Mouse (Mus musculus) embryonic facial prominence, embryonic 14.5 days (tissue): ENCODE measurements around the gene Slc6a1. TPM values are rescaled to one million over a fixed set of nuclear protein-coding genes. Genes with fewer than 3 reads are reported as not detected.

Experiments
- ATAC-seq: fragments of 200-750 bp; cut with Nextera tagmentation; 2 replicates; pipeline ENCODE4 v1.8.0; 2017; ENCODE audit warnings: low read depth, moderate number of reproducible peaks, moderate TSS enrichment
- DNase-seq: peaks from one replicate; pipeline ENCODE4 v3.0.0-alpha.2; 2015; ENCODE audit warnings: low spot score
- H3K27ac ChIP-seq: fragments of 300-500 bp; sonication (generic); replicated peaks from 2 replicates; pipeline ENCODE4 v1.5.1; 2014; ENCODE audit warnings: low read depth, mild to moderate bottlenecking, low read length, moderate library complexity
- H3K27me3 ChIP-seq: fragments of 300-500 bp; sonication (generic); replicated peaks from 2 replicates; pipeline ENCODE4 v1.6.1; 2014; ENCODE audit warnings: low read length; ENCODE audit not compliant: control insufficient read depth, insufficient read depth
- H3K36me3 ChIP-seq: fragments of 300-500 bp; sonication (generic); 2 replicates; pipeline ENCODE4 v1.6.1; 2014; ENCODE audit warnings: low read length, mixed read lengths; ENCODE audit not compliant: control insufficient read depth, insufficient read depth
- H3K4me1 ChIP-seq: fragments of 300-500 bp; sonication (generic); 2 replicates; pipeline ENCODE4 v1.6.1; 2014; ENCODE audit warnings: antibody characterized with exemption, low read length; ENCODE audit not compliant: control insufficient read depth, insufficient read depth
- H3K4me2 ChIP-seq: fragments of 300-500 bp; sonication (generic); 2 replicates; pipeline ENCODE4 v1.6.1; 2014; ENCODE audit warnings: low read depth, mild to moderate bottlenecking, low read length, moderate library complexity, mixed read lengths
- H3K4me3 ChIP-seq: fragments of 300-500 bp; sonication (generic); 2 replicates; pipeline ENCODE4 v1.5.1; 2014; ENCODE audit warnings: low read depth, mild to moderate bottlenecking, low read length
- H3K9ac ChIP-seq: fragments of 300-500 bp; sonication (generic); 2 replicates; pipeline ENCODE4 v1.6.1; 2014; ENCODE audit warnings: low read depth, mild to moderate bottlenecking, low read length, moderate library complexity, mixed read lengths
- H3K9me3 ChIP-seq: fragments of 300-500 bp; sonication (generic); 2 replicates; pipeline ENCODE4 v1.6.1; 2016; ENCODE audit warnings: low read length; ENCODE audit not compliant: control insufficient read depth
- WGBS: fragments of 180-500 bp; shearing (Covaris S2); extraction: QIAGEN DNeasy Blood & Tissue Kit; methylation state at CpG from one replicate; pipeline ENCODE4 v1.1.7; 2014; 5-methylcytosine and 5-hydroxymethylcytosine counted together
- polyA plus RNA-seq: library from polyadenylated mRNA; unstranded; fragments of >200 nt; fragmentation: Nextera tagmentation; extraction: Ambion mirVana; gene quantifications from 2 replicates; pipeline ENCODE4 v1.2.1, GENCODE M21; 2014

The Slc6a1 gene
- polyA plus RNA-seq, 1 experiment from 2014 or later, result 2.7 TPM

- Histone ChIP-seq H3K4me2 (no peak overlapping the region), H3K9ac (no peak overlapping the region)
- no peak for DNase-seq
Observed at GRCm38 (mm10) chr6:114283278-114283770, 889 bp downstream of the Slc6a1 start.

GRCm38 (mm10) chr6:114283927-114284703, 1.7 kb downstream of the Slc6a1 start:
- Histone ChIP-seq H3K36me3 (no peaks in the 10 kb centered on the region), H3K4me1 (no peaks in the 10 kb centered on the region), H3K9me3 (no peaks in the 10 kb centered on the region), H3K4me3 (no peak overlapping the region), H3K4me2 (no peak overlapping the region), H3K9ac (no peak overlapping the region), H3K27ac (no peak overlapping the region), H3K27me3 (peaks cover 75% of the 10 kb centered on the region)
- DNase-seq (no peak), ATAC-seq (no peak)
- 41% methylated on average over 10 of the region's 10 CpGs for whole genome bisulfite sequencing

More at GRCm38 (mm10) chr6:114283278-114283770, 889 bp downstream of the Slc6a1 start:
- no peak for ATAC-seq
- H3K27ac ChIP-seq, result no peak overlapping the region
- peaks cover 72% of the 10 kb centered on the region for H3K27me3 ChIP-seq
- no peaks in the 10 kb centered on the region for H3K36me3 ChIP-seq
- H3K4me1 ChIP-seq, result no peaks in the 10 kb centered on the region
- no peaks in the 10 kb centered on the region for H3K9me3 ChIP-seq
- peak overlapping the region; percentile 23; the same call in 1 of the 2 replicates for H3K4me3 ChIP-seq
- 18% methylated on average over 8 of the region's 8 CpGs for WGBS

DNA sequence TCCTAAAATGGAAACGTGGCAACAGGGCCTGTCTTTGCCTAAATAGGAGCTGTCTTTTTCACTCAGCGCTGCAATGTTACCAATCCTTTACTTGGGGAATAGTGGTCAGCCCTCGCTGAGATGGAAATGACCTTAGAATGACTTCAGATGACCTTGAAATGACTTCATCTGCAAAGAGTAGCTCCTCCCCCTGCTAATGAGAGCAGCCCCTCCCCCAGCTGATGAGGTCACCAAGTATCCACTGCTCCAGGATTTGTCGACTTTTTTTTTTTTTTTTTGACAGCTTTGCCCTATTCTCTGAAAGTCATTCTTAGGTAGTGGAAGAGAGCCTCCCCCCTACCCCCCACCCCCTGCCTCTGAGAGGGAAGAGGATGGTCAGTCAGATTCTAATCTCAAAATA, 3.0 kb downstream of the Slc6a1 start:
- Histone ChIP-seq H3K27ac (no peak overlapping the region), H3K9ac (no peak overlapping the region), H3K27me3 (peaks cover 75% of the 10 kb centered on the region), H3K4me3 (no peak overlapping the region), H3K9me3 (no peaks in the 10 kb centered on the region), H3K4me1 (no peaks in the 10 kb centered on the region), H3K4me2 (no peak overlapping the region), H3K36me3 (no peaks in the 10 kb centered on the region)
- DNase-seq, result no peak
- 33% methylated on average over 4 of the region's 4 CpGs for WGBS
- ATAC-seq, result no peak

- no peaks in the 10 kb centered on the region for H3K4me1 ChIP-seq
- H3K27me3 ChIP-seq, result peaks cover 42% of the 10 kb centered on the region
- H3K4me2 ChIP-seq, result no peak overlapping the region
- H3K36me3 ChIP-seq, result no peaks in the 10 kb centered on the region
- no peak overlapping the region for H3K27ac ChIP-seq
- ATAC-seq, result no peak
- no peak overlapping the region for H3K4me3 ChIP-seq
- H3K9me3 ChIP-seq, result no peaks in the 10 kb centered on the region
- 38% methylated on average over 7 of the region's 7 CpGs for WGBS
- DNase-seq, result no peak
- H3K9ac ChIP-seq, result no peak overlapping the region
Observed at GRCm38 (mm10) chr6:114289106-114289505, 6.7 kb downstream of the Slc6a1 start.

- H3K27ac ChIP-seq, result no peak overlapping the region
- H3K4me2 ChIP-seq, result no peak overlapping the region
- H3K4me3 ChIP-seq, result no peak overlapping the region
- peaks cover 31% of the 10 kb centered on the region for H3K27me3 ChIP-seq
- ATAC-seq, result peak; percentile 41; the same call in 1 of the 2 replicates
- peak; percentile 33 for DNase-seq
- 51% methylated on average over 8 of the region's 8 CpGs for WGBS
- no peak overlapping the region for H3K9ac ChIP-seq
- no peaks in the 10 kb centered on the region for H3K4me1 ChIP-seq
- no peaks in the 10 kb centered on the region for H3K36me3 ChIP-seq
- no peaks in the 10 kb centered on the region for H3K9me3 ChIP-seq
Observed at GRCm38 (mm10) chr6:114290184-114290583, 7.7 kb downstream of the Slc6a1 start.

GRCm38 (mm10) chr6:114290929-114291328, 8.5 kb downstream of the Slc6a1 start:
- Histone ChIP-seq H3K4me3 (no peak overlapping the region), H3K4me2 (no peak overlapping the region), H3K36me3 (no peaks in the 10 kb centered on the region), H3K9me3 (no peaks in the 10 kb centered on the region), H3K27me3 (peaks cover 24% of the 10 kb centered on the region), H3K27ac (no peak overlapping the region), H3K4me1 (no peaks in the 10 kb centered on the region), H3K9ac (no peak overlapping the region)
- WGBS, result 50% methylated on average over 4 of the region's 4 CpGs
- DNase-seq (no peak), ATAC-seq (no peak)

- no peak overlapping the region for H3K4me2 ChIP-seq
- H3K9me3 ChIP-seq, result no peaks in the 10 kb centered on the region
- H3K4me1 ChIP-seq, result no peaks in the 10 kb centered on the region
- peaks cover 19% of the 10 kb centered on the region for H3K27me3 ChIP-seq
- no peak overlapping the region for H3K9ac ChIP-seq
- H3K27ac ChIP-seq, result no peak overlapping the region
- ATAC-seq (no peak), DNase-seq (no peak)
- no peaks in the 10 kb centered on the region for H3K36me3 ChIP-seq
- WGBS, result 60% methylated on average over 5 of the region's 5 CpGs
- H3K4me3 ChIP-seq, result no peak overlapping the region
Observed at GRCm38 (mm10) chr6:114291396-114291795, 9.0 kb downstream of the Slc6a1 start.

DNA sequence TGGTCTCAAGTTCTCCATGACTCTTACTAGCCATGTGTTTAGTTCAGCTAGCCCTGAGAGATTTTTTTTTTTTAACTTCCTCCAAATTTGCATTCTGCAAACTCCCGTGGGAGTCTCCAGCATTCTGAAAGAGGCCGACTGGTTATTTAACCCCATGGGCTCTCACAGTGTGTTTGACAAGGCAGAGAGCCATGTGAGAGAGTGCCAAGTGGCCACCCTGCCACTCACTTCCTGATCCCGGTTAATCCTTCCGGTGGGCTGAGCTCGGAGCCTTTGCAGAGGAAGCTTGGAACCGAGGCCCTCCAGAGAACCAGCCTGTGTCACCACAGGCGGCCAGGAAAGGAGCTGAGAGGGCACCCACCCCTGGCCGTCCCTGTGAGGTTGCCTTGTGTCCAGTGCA, 11.1 kb downstream of the Slc6a1 start:
- ATAC-seq (no peak), DNase-seq (no peak)
- H3K27ac ChIP-seq, result no peak overlapping the region
- peaks cover 3% of the 10 kb centered on the region; the same call in 1 of the 2 replicates for H3K27me3 ChIP-seq
- H3K36me3 ChIP-seq, result no peaks in the 10 kb centered on the region
- no peak overlapping the region for H3K4me2 ChIP-seq
- H3K9me3 ChIP-seq, result no peaks in the 10 kb centered on the region
- H3K4me3 ChIP-seq, result no peak overlapping the region
- no peak overlapping the region for H3K9ac ChIP-seq
- 21% methylated on average over 8 of the region's 8 CpGs for WGBS
- H3K4me1 ChIP-seq, result peaks cover 5% of the 10 kb centered on the region

- no peak overlapping the region for H3K27ac ChIP-seq
- no peak overlapping the region for H3K4me2 ChIP-seq
- WGBS, result 90% methylated on average over 4 of the region's 4 CpGs
- no peaks in the 10 kb centered on the region for H3K9me3 ChIP-seq
- H3K36me3 ChIP-seq, result no peaks in the 10 kb centered on the region
- ATAC-seq (no peak), DNase-seq (no peak)
- H3K4me1 ChIP-seq, result peaks cover 5% of the 10 kb centered on the region
- H3K9ac ChIP-seq, result no peak overlapping the region
- no peak overlapping the region for H3K4me3 ChIP-seq
- H3K27me3 ChIP-seq, result no peaks in the 10 kb centered on the region; the same call in 1 of the 2 replicates
Observed at GRCm38 (mm10) chr6:114295086-114295485, 12.7 kb downstream of the Slc6a1 start.
